Mouse (Mus musculus) myocyte (in vitro differentiated cells): ENCODE measurements around the gene Rrp1b. TPM values are rescaled to one million over a fixed set of nuclear protein-coding genes. Genes with fewer than 3 reads are reported as not detected.
A peak's percentile ranks its signal among the peaks of the same experiment; 100 is the strongest.
"Not testable (repeated sequence)": the region's sequence is repeated elsewhere in the genome, so short reads cannot be mapped to it uniquely, and the experiment has no call there.

Experiments used
- H3K27me3 ChIP-seq: one replicate; pipeline ENCODE4 v1.6.1; 2011; ENCODE audit not compliant: control insufficient read depth, insufficient read depth, insufficient read length
- H3K36me3 ChIP-seq: one replicate; pipeline ENCODE4 v1.6.1; 2011; ENCODE audit not compliant: control insufficient read depth, insufficient read depth
- H3K4me2 ChIP-seq: one replicate; pipeline ENCODE4 v1.6.1; 2011; ENCODE audit warnings: low read depth, control low read depth
- H3K4me3 ChIP-seq: one replicate; pipeline ENCODE4 v1.5.1; 2011; ENCODE audit warnings: mild to moderate bottlenecking, control low read depth, moderate library complexity
- H3K79me2 ChIP-seq: one replicate; pipeline ENCODE4 v1.6.1; 2011; ENCODE audit not compliant: control insufficient read depth, insufficient read depth
- H3ac ChIP-seq: one replicate; pipeline ENCODE4 v1.6.1; 2011; ENCODE audit not compliant: control insufficient read depth, insufficient read length
- CEBPB ChIP-seq: IDR thresholded peaks from 2 replicates; pipeline ENCODE4 v1.6.1; 2011; ENCODE audit warnings: mild to moderate bottlenecking, moderate library complexity; ENCODE audit not compliant: poor library complexity, insufficient read depth, severe bottlenecking
- E2F4 ChIP-seq: IDR thresholded peaks from one replicate; pipeline ENCODE4 v1.6.1; 2011; ENCODE audit warnings: mild to moderate bottlenecking, control low read depth, moderate library complexity; ENCODE audit not compliant: insufficient read depth
- MAX ChIP-seq: IDR thresholded peaks from one replicate; pipeline ENCODE4 v1.6.1; 2011; ENCODE audit warnings: low read depth, mild to moderate bottlenecking, control low read depth
- MYOD1 ChIP-seq, 3 experiments: IDR thresholded peaks; one replicate each; pipeline ENCODE4 v1.6.1; 2011; ENCODE audit warnings: control low read depth in 2 of 3, low read depth in 2 of 3, mild to moderate bottlenecking in 2 of 3, moderate library complexity in 1 of 3; ENCODE audit not compliant: insufficient read length in 2 of 3, control insufficient read depth in 1 of 3
- MYOG ChIP-seq, 3 experiments: IDR thresholded peaks; one replicate each; pipeline ENCODE4 v1.6.1; 2011; ENCODE audit warnings: control low read depth in 2 of 3, low read depth in 2 of 3, mild to moderate bottlenecking in 2 of 3; ENCODE audit not compliant: insufficient read length in 2 of 3, control insufficient read depth in 1 of 3, insufficient read depth in 1 of 3
- POLR2A ChIP-seq: IDR thresholded peaks from one replicate; pipeline ENCODE4 v1.6.1; 2011; ENCODE audit warnings: low read depth, mild to moderate bottlenecking, control low read depth, moderate library complexity; ENCODE audit not compliant: insufficient read length
- POLR2AphosphoS2 ChIP-seq: IDR thresholded peaks from one replicate; pipeline ENCODE4 v1.6.1; 2011; ENCODE audit warnings: low read depth, control low read depth; ENCODE audit not compliant: insufficient read length
- REST ChIP-seq: IDR thresholded peaks from one replicate; pipeline ENCODE4 v1.6.1; 2011; ENCODE audit warnings: mild to moderate bottlenecking, control low read depth, moderate library complexity; ENCODE audit not compliant: insufficient read depth, insufficient read length
- SRF ChIP-seq: IDR thresholded peaks from one replicate; pipeline ENCODE4 v1.6.1; 2011; ENCODE audit warnings: low read depth; ENCODE audit not compliant: control insufficient read depth, insufficient read length
- TCF12 ChIP-seq: IDR thresholded peaks from one replicate; pipeline ENCODE4 v1.6.1; 2011; ENCODE audit warnings: mild to moderate bottlenecking, control low read depth; ENCODE audit not compliant: poor library complexity, insufficient read depth, severe bottlenecking
- TCF3 ChIP-seq: IDR thresholded peaks from one replicate; pipeline ENCODE4 v1.6.1; 2011; ENCODE audit warnings: low read depth, control low read depth; ENCODE audit not compliant: insufficient read length
- USF1 ChIP-seq: IDR thresholded peaks from one replicate; pipeline ENCODE4 v1.6.1; 2011; ENCODE audit warnings: low read depth, mild to moderate bottlenecking, control low read depth, moderate library complexity
- polyA plus RNA-seq: library from polyadenylated mRNA; unstranded; fragments of >200 nt; fragmentation: generic; extraction: Trizol; gene quantifications from one replicate; pipeline ENCODE4 v1.2.1, GENCODE M21; 2012; ENCODE audit warnings: missing spikeins

Gene Rrp1b
- polyA plus RNA-seq, 1 experiment: 13.1 TPM

GRCm38 (mm10) chr17:32108320-32109011 lies 72.6 kb downstream of the Rrp1b start:
- TF ChIP-seq TCF12: peak; percentile 28

GRCm38 (mm10) chr17:32109201-32109940 lies 73.5 kb downstream of the Rrp1b start:
- Histone ChIP-seq H3K27me3 (no peaks in the 10 kb centered on the region), H3ac (no peak overlapping the region), H3K36me3 (no peaks in the 10 kb centered on the region), H3K79me2 (no peaks in the 10 kb centered on the region), H3K4me3 (no peak overlapping the region), H3K4me2 (peak overlapping the region; percentile 24)
- TF ChIP-seq SRF (no peak), POLR2AphosphoS2 (no peak), TCF3 (no peak), MYOD1 (IDR thresholded peaks at IDR 0.05; ENCODE audit: control insufficient read depth in 1 of 3, insufficient read length in 2 of 3, low read depth in 2 of 3) (no peak), E2F4 (no peak), TCF12 (no peak), USF1 (no peak), MYOG (IDR thresholded peaks at IDR 0.05; ENCODE audit: control insufficient read depth in 1 of 3, insufficient read depth in 1 of 3, insufficient read length in 2 of 3, low read depth in 2 of 3) (no peak), REST (no peak), POLR2A (no peak), CEBPB (no peak), MAX (no peak)

More at GRCm38 (mm10) chr17:32108320-32109011, 72.6 kb downstream of the Rrp1b start:
- not testable (repeated sequence) for H3ac ChIP-seq, H3K4me3 ChIP-seq, H3K36me3 ChIP-seq, H3K27me3 ChIP-seq, H3K79me2 ChIP-seq
- H3K4me2 ChIP-seq: peak overlapping the region; percentile 10

- no peak for TF ChIP-seq CEBPB
- peak in 1 of 3 experiments; percentile 27 for TF ChIP-seq MYOG (IDR thresholded peaks at IDR 0.05; ENCODE audit: control insufficient read depth in 1 of 3, insufficient read depth in 1 of 3, insufficient read length in 2 of 3, low read depth in 2 of 3)
- TF ChIP-seq POLR2AphosphoS2: no peak
- TF ChIP-seq REST: no peak
Observed at GRCm38 (mm10) chr17:32110424-32110823, 74.5 kb downstream of the Rrp1b start.

GRCm38 (mm10) chr17:32110980-32111780 lies 75.3 kb downstream of the Rrp1b start:
- TF ChIP-seq TCF3 (no peak), SRF (no peak), POLR2AphosphoS2 (no peak), MAX (no peak), MYOG (IDR thresholded peaks at IDR 0.05; ENCODE audit: control insufficient read depth in 1 of 3, insufficient read depth in 1 of 3, insufficient read length in 2 of 3, low read depth in 2 of 3) (no peak), MYOD1 (IDR thresholded peaks at IDR 0.05; ENCODE audit: control insufficient read depth in 1 of 3, insufficient read length in 2 of 3, low read depth in 2 of 3) (no peak)
- Histone ChIP-seq H3K4me2 (no peak overlapping the region), H3K4me3 (no peak overlapping the region), H3K27me3 (no peaks in the 10 kb centered on the region), H3K36me3 (no peaks in the 10 kb centered on the region), H3ac (no peak overlapping the region), H3K79me2 (no peaks in the 10 kb centered on the region)

More at GRCm38 (mm10) chr17:32110424-32110823, 74.5 kb downstream of the Rrp1b start:
- H3ac ChIP-seq: no peak overlapping the region
- no peak overlapping the region for H3K4me3 ChIP-seq
- no peaks in the 10 kb centered on the region for H3K79me2 ChIP-seq
- no peak overlapping the region for H3K4me2 ChIP-seq
- no peaks in the 10 kb centered on the region for H3K27me3 ChIP-seq
- H3K36me3 ChIP-seq: no peaks in the 10 kb centered on the region

Other genes starting within 250 kb of the Rrp1b start
- gene Sik1, start 180.3 kb upstream of the Rrp1b start, polyA plus RNA-seq: 37.1 TPM
- 4.9 TPM for gene Hsf2bp, start 249 bp downstream of the Rrp1b start, polyA plus RNA-seq
- gene Notch3, start 130.8 kb downstream of the Rrp1b start, polyA plus RNA-seq: 84.6 TPM
- gene Ephx3, start 153.4 kb downstream of the Rrp1b start, polyA plus RNA-seq: 0.12 TPM
- 54.3 TPM for gene Brd4, start 248.6 kb downstream of the Rrp1b start, polyA plus RNA-seq